Mouse (Mus musculus) liver, embryonic 14.5 days (tissue): ENCODE data around the gene 1700061G19Rik. TPM values are rescaled to one million over a fixed set of nuclear protein-coding genes. Genes with fewer than 3 reads are reported as not detected.

ENCODE experiments used
- ATAC-seq: fragments of 200-750 bp; cut with Nextera tagmentation; 2 replicates; pipeline ENCODE4 v1.8.0; 2017; ENCODE audit warnings: moderate number of reproducible peaks, mild to moderate bottlenecking, moderate library complexity; ENCODE audit not compliant: insufficient read depth
- DNase-seq, 3 experiments: peaks; one replicate each; pipeline ENCODE4 v3.0.0-alpha.2; 2012 to 2013; ENCODE audit warnings: low read depth in 3 of 3, low spot score in 3 of 3
- H3K27ac ChIP-seq: fragments of 300-500 bp; sonication (generic); 2 replicates; pipeline ENCODE4 v1.5.1; 2014; ENCODE audit warnings: moderate library complexity, mild to moderate bottlenecking, control low read depth, inconsistent platforms
- H3K27me3 ChIP-seq: fragments of 300-500 bp; sonication (generic); 2 replicates; pipeline ENCODE4 v1.6.1; 2014; ENCODE audit warnings: mild to moderate bottlenecking, low read length, moderate library complexity; ENCODE audit not compliant: control insufficient read depth, insufficient read depth
- H3K36me3 ChIP-seq: fragments of 300-500 bp; sonication (generic); replicated peaks from 2 replicates; pipeline ENCODE4 v1.6.1; 2014; ENCODE audit warnings: low read depth; ENCODE audit not compliant: control insufficient read depth, insufficient read depth
- H3K4me1 ChIP-seq, 2 experiments: fragments of 200-500 bp in 1 of 2; fragments of 300-500 bp in 1 of 2; sonication (generic) in 1 of 2; replicated peaks; 2 replicates each; pipeline ENCODE4 v1.6.1; 2012 to 2014; ENCODE audit warnings: antibody characterized with exemption in 1 of 2, inconsistent platforms in 1 of 2, low read length in 1 of 2; ENCODE audit not compliant: control insufficient read depth in 2 of 2, insufficient read depth in 2 of 2
- H3K4me2 ChIP-seq: fragments of 300-500 bp; sonication (generic); 2 replicates; pipeline ENCODE4 v1.6.1; 2014; ENCODE audit warnings: low read depth, mild to moderate bottlenecking, control low read depth, moderate library complexity
- H3K4me3 ChIP-seq, 2 experiments: fragments of 200-500 bp in 1 of 2; fragments of 300-500 bp in 1 of 2; sonication (generic) in 1 of 2; 2 replicates each; pipeline ENCODE4 v1.5.1; 2012 to 2014; ENCODE audit warnings: low read depth in 2 of 2, low read length in 2 of 2, mild to moderate bottlenecking in 2 of 2, control low read depth in 1 of 2, inconsistent platforms in 1 of 2, moderate library complexity in 1 of 2; ENCODE audit not compliant: insufficient read depth in 1 of 2
- H3K9ac ChIP-seq: fragments of 300-500 bp; sonication (generic); replicated peaks from 2 replicates; pipeline ENCODE4 v1.6.1; 2014; ENCODE audit warnings: mild to moderate bottlenecking, control low read depth, moderate library complexity
- H3K9me3 ChIP-seq: fragments of 300-500 bp; sonication (generic); 2 replicates; pipeline ENCODE4 v1.6.1; 2016; ENCODE audit warnings: low read length, mixed read lengths; ENCODE audit not compliant: control insufficient read depth
- CTCF ChIP-seq: IDR thresholded peaks from 2 replicates; pipeline ENCODE4 v1.5.1; 2016; ENCODE audit warnings: antibody characterized with exemption, low read depth, control low read depth
- EP300 ChIP-seq: IDR thresholded peaks from 2 replicates; pipeline ENCODE4 v1.6.1; 2016; ENCODE audit warnings: antibody characterized with exemption, low read depth
- WGBS: fragments of 180-500 bp; shearing (Covaris S2); extraction: QIAGEN DNeasy Blood & Tissue Kit; methylation state at CpG from one replicate; pipeline ENCODE4 v1.1.7; 2014; ENCODE audit not compliant: insufficient replicate concordance; 5-methylcytosine and 5-hydroxymethylcytosine counted together
- polyA plus RNA-seq, 2 experiments: library from polyadenylated mRNA; depleted of rRNA in 1 of 2; stranded (reverse) in 1 of 2; unstranded in 1 of 2; fragments of >200 nt; fragmentation: Nextera tagmentation in 1 of 2; extraction: Ambion mirVana in 1 of 2; gene quantifications; 2 replicates each; pipeline versions ENCODE4 v1.2.1 to v1.2.3; 2012 to 2014

The 1700061G19Rik gene
- polyA plus RNA-seq, 2 experiments, result 0.02 to 0.05 TPM

DNA sequence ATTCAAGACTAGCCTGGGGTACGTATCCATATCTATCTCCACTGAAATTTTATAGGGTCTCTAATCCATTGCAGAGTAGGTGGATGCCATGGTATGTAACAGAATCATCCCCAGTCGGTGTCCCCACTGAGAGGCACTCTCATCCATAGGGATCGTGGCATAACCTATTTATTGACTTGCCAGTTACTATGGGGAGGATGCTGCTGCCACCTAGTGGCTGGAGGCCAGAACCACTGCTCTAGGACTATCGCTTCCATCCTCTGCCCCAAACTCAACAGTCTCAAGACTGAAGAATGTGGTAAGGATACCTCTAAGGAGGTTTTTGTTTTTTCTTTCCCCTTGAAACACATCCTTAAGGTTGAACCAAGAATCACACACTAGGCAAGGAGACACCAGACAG is 17.1 kb upstream of the 1700061G19Rik start:
- H3K27me3 ChIP-seq, result no peaks in the 10 kb centered on the region
- H3K4me2 ChIP-seq, result no peak overlapping the region
- peaks cover 0 to 4% of the 10 kb centered on the region in 2 experiments; a peak in 1 of 4 replicates for H3K4me1 ChIP-seq
- H3K9ac ChIP-seq, result no peak overlapping the region
- H3K9me3 ChIP-seq, result no peaks in the 10 kb centered on the region
- H3K27ac ChIP-seq, result no peak overlapping the region
- no peak overlapping the region for H3K4me3 ChIP-seq
- 42% methylated on average over 4 of the region's 4 CpGs for WGBS
- H3K36me3 ChIP-seq, result no peaks in the 10 kb centered on the region
- TF ChIP-seq CTCF, result peak; percentile 97
- no peak for TF ChIP-seq EP300
- peak; percentile 43 to 57 (median 49) for DNase-seq
- no peak for ATAC-seq

DNA sequence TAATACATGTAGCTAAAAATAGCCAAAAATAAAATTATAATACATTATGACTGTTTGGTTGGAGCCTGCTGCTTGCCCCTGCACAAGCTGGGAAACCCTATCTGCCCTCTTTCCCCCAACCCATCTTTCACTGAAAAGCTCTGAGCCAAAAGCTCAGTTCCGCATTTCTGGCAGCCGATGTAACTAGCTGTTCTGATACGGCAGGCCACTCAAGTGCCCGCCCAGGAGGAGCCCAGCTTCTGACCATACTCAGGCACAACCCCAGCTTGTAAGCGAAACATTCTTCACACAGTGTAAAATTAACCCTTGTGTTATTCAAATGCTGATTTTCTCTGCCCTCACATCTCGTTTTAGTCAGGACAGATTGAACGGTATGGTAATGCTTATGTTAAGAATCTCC is 16.4 kb upstream of the 1700061G19Rik start:
- no peak overlapping the region for H3K4me2 ChIP-seq
- H3K4me1 ChIP-seq, result peaks cover 0 to 4% of the 10 kb centered on the region in 2 experiments; a peak in 1 of 4 replicates
- no peaks in the 10 kb centered on the region for H3K36me3 ChIP-seq
- ATAC-seq, result no peak
- no peak for TF ChIP-seq EP300
- TF ChIP-seq CTCF, result no peak
- H3K9ac ChIP-seq, result no peak overlapping the region
- 31% methylated on average over 7 of the region's 7 CpGs for WGBS
- no peak overlapping the region for H3K4me3 ChIP-seq
- no peaks in the 10 kb centered on the region for H3K27me3 ChIP-seq
- DNase-seq, result no peak
- H3K9me3 ChIP-seq, result no peaks in the 10 kb centered on the region
- H3K27ac ChIP-seq, result no peak overlapping the region

- DNase-seq, result peak in 2 of 3 experiments; percentile 9 to 17
- no peak overlapping the region for H3K27ac ChIP-seq
- H3K36me3 ChIP-seq, result no peaks in the 10 kb centered on the region
- H3K4me2 ChIP-seq, result no peak overlapping the region
- WGBS, result 7% methylated on average over 3 of the region's 3 CpGs
- ATAC-seq, result peak; percentile 62
- peaks cover 0 to 4% of the 10 kb centered on the region in 2 experiments; a peak in 1 of 4 replicates for H3K4me1 ChIP-seq
- H3K9me3 ChIP-seq, result no peaks in the 10 kb centered on the region
- no peak for TF ChIP-seq CTCF
- TF ChIP-seq EP300, result no peak
- no peaks in the 10 kb centered on the region for H3K27me3 ChIP-seq
- H3K9ac ChIP-seq, result no peak overlapping the region
- H3K4me3 ChIP-seq, result no peak overlapping the region
Measured at GRCm38 (mm10) chr17:56861197-56861596, 14.1 kb upstream of the 1700061G19Rik start.

DNA sequence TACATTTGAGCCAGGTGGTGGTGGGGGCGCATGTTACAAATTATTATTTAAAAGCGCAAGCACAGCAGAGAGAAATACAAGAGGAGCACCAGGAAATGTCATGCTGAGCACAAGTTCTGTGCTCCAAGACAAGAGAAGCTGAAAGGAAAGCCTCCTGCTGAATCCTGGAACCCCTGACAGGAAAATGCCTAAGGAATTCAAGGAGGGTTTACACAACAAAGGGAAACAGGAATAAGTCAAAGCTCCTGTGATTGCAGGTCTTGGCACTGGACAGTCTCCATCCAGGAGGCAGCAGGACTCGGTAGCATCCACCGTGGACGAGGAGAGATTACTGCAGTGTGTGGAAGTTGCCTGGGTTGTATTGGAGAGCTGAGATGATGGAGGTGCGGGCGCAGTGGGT is 9.2 kb upstream of the 1700061G19Rik start:
- no peaks in the 10 kb centered on the region; the same call in 1 of the 2 replicates for H3K9me3 ChIP-seq

DNA sequence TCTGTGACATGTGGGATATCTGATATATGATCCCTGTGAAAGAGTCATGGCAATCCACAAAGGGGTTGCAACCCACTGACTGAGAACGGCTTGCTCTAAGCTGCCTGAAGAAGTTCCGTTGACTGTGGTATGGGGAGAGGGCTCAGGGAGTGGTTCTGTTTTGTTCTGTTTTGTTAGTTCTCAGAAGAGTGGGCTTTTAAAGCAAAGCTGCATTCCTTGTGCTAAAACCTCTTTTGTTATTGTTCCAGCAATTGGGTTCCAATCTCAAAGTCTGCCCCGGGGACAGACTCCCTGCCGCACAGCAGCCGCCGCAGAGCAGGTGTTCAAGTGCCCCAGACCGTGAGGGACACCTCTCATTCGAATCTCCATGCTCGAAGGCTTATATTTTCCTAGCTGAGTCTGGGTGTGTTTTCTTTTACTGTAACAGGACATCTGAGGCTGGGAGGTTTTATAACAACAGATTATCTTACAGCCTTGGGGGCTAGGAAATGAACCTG is 5.7 kb upstream of the 1700061G19Rik start:
- H3K9ac ChIP-seq, result no peak overlapping the region
- no peak for TF ChIP-seq EP300
- no peak for TF ChIP-seq CTCF
- no peak overlapping the region for H3K27ac ChIP-seq
- H3K36me3 ChIP-seq, result no peaks in the 10 kb centered on the region
- no peak for ATAC-seq
- no peak overlapping the region for H3K4me2 ChIP-seq
- no peak for DNase-seq
- H3K4me3 ChIP-seq, result no peak overlapping the region
- H3K27me3 ChIP-seq, result no peaks in the 10 kb centered on the region
- no peaks in the 10 kb centered on the region; the same call in 1 of the 2 replicates for H3K9me3 ChIP-seq
- 84% methylated on average over 9 of the region's 9 CpGs for WGBS
- H3K4me1 ChIP-seq, result no peaks in the 10 kb centered on the region

More for the DNA sequence above, 9.2 kb upstream of the 1700061G19Rik start:
- H3K27me3 ChIP-seq, result no peaks in the 10 kb centered on the region
- whole genome bisulfite sequencing, result 70% methylated on average over 7 of the region's 7 CpGs
- TF ChIP-seq EP300 (no peak), CTCF (no peak)
- DNase-seq (no peak), ATAC-seq (no peak)
- H3K9ac ChIP-seq, result no peak overlapping the region
- peaks cover 0 to 4% of the 10 kb centered on the region in 2 experiments; a peak in 1 of 4 replicates for H3K4me1 ChIP-seq
- H3K27ac ChIP-seq, result no peak overlapping the region
- no peaks in the 10 kb centered on the region for H3K36me3 ChIP-seq
- no peak overlapping the region for H3K4me2 ChIP-seq
- H3K4me3 ChIP-seq, result no peak overlapping the region
